Mouse (Mus musculus) brain, adult 10 weeks (tissue): ENCODE measurements around the gene E030018B13Rik. TPM values are rescaled to one million over a fixed set of nuclear protein-coding genes. Genes with fewer than 3 reads are reported as not detected.

Experiments
- polyA plus RNA-seq: library from polyadenylated mRNA; stranded (reverse); fragments of 350-450 nt; fragmentation: Illumina TruSeq; extraction: RNeasy Lipid Tissue Mini Kit (QIAGEN cat#74804); gene quantifications from one replicate; pipeline ENCODE4 v1.2.3, GENCODE M21; 2015; ENCODE audit warnings: low read depth, low replicate concordance

E030018B13Rik gene
- not detected for polyA plus RNA-seq

GRCm38 (mm10) chr7:63916268-63916907 is at the start of gene E030018B13Rik:
Gene E030018B13Rik, plus strand, starts transcription at chr7:63916857.

GRCm38 (mm10) chr7:63938914-63939396 is 22.3 kb downstream of the E030018B13Rik start, which contains the start of gene Klf13:
Gene Klf13, minus strand, starts transcription at chr7:63938915.

Other genes with a start within 250 kb of the E030018B13Rik start
- gene Klf13, start 22.1 kb downstream of the E030018B13Rik start, polyA plus RNA-seq = 52.8 TPM
- 0.51 TPM for gene Trpm1, start 237.0 kb downstream of the E030018B13Rik start, polyA plus RNA-seq